Mouse (Mus musculus): ENCODE measurements around the gene Zfand6. TPM values are rescaled to one million over a fixed set of nuclear protein-coding genes. Genes with fewer than 3 reads are reported as not detected.

Zfand6 gene
- polyA plus RNA-seq, 1 experiment from 2014 or later = 126 TPM

- ATAC-seq = no peak
- 87% methylated on average over 1 of the region's 1 CpGs for WGBS (ENCODE audit: insufficient replicate concordance)
Observed at GRCm38 (mm10) chr7:84646256-84646655, 43.5 kb downstream of the Zfand6 start.

GRCm38 (mm10) chr7:84643270-84643998 lies 46.3 kb downstream of the Zfand6 start:
- H3K27ac ChIP-seq = peak overlapping the region; percentile 55; the same call in 1 of the 2 replicates
- no peaks in the 10 kb centered on the region; the same call in 1 of the 2 replicates for H3K36me3 ChIP-seq
- WGBS (ENCODE audit: insufficient replicate concordance) = 58% methylated on average over 6 of the region's 6 CpGs
- peak; percentile 76 for ATAC-seq
- peak overlapping the region; percentile 25 for H3K4me2 ChIP-seq
- H3K27me3 ChIP-seq (replicated peaks) = no peaks in the 10 kb centered on the region
- H3K4me1 ChIP-seq = peaks cover 78% of the 10 kb centered on the region
- H3K9ac ChIP-seq = no peak overlapping the region
- H3K9me3 ChIP-seq (replicated peaks) = no peaks in the 10 kb centered on the region
- no peak overlapping the region for H3K4me3 ChIP-seq

More at GRCm38 (mm10) chr7:84646256-84646655, 43.5 kb downstream of the Zfand6 start:
- no peak overlapping the region for H3K4me3 ChIP-seq
- H3K36me3 ChIP-seq = no peaks in the 10 kb centered on the region; the same call in 1 of the 2 replicates
- no peaks in the 10 kb centered on the region for H3K27me3 ChIP-seq (replicated peaks)
- H3K4me2 ChIP-seq = no peak overlapping the region
- no peak overlapping the region for H3K9ac ChIP-seq
- H3K27ac ChIP-seq = no peak overlapping the region
- H3K4me1 ChIP-seq = peaks cover 79% of the 10 kb centered on the region
- no peaks in the 10 kb centered on the region for H3K9me3 ChIP-seq (replicated peaks)

GRCm38 (mm10) chr7:84642159-84642928 lies 47.4 kb downstream of the Zfand6 start:
- 87% methylated on average over 6 of the region's 6 CpGs for WGBS (ENCODE audit: insufficient replicate concordance)
- H3K9ac ChIP-seq = no peak overlapping the region
- H3K9me3 ChIP-seq (replicated peaks) = no peaks in the 10 kb centered on the region
- H3K4me2 ChIP-seq = no peak overlapping the region
- no peak overlapping the region for H3K4me3 ChIP-seq
- H3K36me3 ChIP-seq = no peaks in the 10 kb centered on the region; the same call in 1 of the 2 replicates
- H3K27me3 ChIP-seq (replicated peaks) = no peaks in the 10 kb centered on the region
- no peak for ATAC-seq
- H3K27ac ChIP-seq = 0 out of 2 replicates have a peak overlapping the region, but pooled peaks have one; percentile 14
- peaks cover 73% of the 10 kb centered on the region for H3K4me1 ChIP-seq

GRCm38 (mm10) chr7:84636939-84637338 lies 52.8 kb downstream of the Zfand6 start:
- H3K4me1 ChIP-seq = peaks cover 52% of the 10 kb centered on the region
- no peak overlapping the region for H3K27ac ChIP-seq
- H3K4me3 ChIP-seq = no peak overlapping the region
- no peaks in the 10 kb centered on the region for H3K9me3 ChIP-seq (replicated peaks)
- peaks cover 23% of the 10 kb centered on the region for H3K36me3 ChIP-seq
- H3K9ac ChIP-seq = no peak overlapping the region
- no peak for ATAC-seq
- H3K27me3 ChIP-seq (replicated peaks) = no peaks in the 10 kb centered on the region
- no peak overlapping the region for H3K4me2 ChIP-seq

DNA sequence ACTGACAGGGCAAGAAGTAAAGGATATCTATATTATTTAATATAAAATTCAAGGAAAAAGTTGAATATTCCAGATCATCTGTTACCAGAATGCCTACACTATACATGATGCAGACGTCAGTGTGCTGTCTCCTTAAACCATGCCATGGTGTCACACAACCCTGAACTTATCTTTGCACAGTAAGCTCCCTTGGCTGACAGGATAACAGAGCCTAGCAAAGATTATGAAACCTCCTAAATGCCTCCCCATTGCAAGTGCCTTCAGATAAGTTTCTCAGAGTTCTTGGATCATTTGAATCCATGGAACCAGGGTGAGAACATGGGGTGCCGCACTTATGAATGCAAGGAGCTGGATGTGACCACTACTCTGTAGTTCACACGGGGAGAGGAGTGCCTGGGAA lies 57.9 kb downstream of the Zfand6 start:
- Histone ChIP-seq H3K4me3 (no peak overlapping the region), H3K9ac (peak overlapping the region; percentile 58), H3K9me3 (replicated peaks) (no peaks in the 10 kb centered on the region), H3K4me2 (peak overlapping the region; percentile 51), H3K27me3 (replicated peaks) (no peaks in the 10 kb centered on the region), H3K4me1 (peaks cover 35% of the 10 kb centered on the region), H3K27ac (peak overlapping the region; percentile 74), H3K36me3 (peaks cover 46% of the 10 kb centered on the region)
- 40% methylated on average over 3 of the region's 3 CpGs for WGBS (ENCODE audit: insufficient replicate concordance)
- ATAC-seq = peak; percentile 100

GRCm38 (mm10) chr7:84623718-84624117 lies 66.0 kb downstream of the Zfand6 start:
- peaks cover 50% of the 10 kb centered on the region for H3K36me3 ChIP-seq
- H3K27ac ChIP-seq = no peak overlapping the region
- WGBS (ENCODE audit: insufficient replicate concordance) = 86% methylated on average over 4 of the region's 4 CpGs
- no peaks in the 10 kb centered on the region for H3K27me3 ChIP-seq (replicated peaks)
- H3K4me3 ChIP-seq = no peak overlapping the region
- H3K4me2 ChIP-seq = no peak overlapping the region
- H3K9ac ChIP-seq = no peak overlapping the region
- no peaks in the 10 kb centered on the region; the same call in 1 of the 2 replicates for H3K9me3 ChIP-seq (replicated peaks)
- H3K4me1 ChIP-seq = no peaks in the 10 kb centered on the region
- no peak for ATAC-seq

- Histone ChIP-seq H3K27me3 (replicated peaks) (no peaks in the 10 kb centered on the region), H3K4me2 (no peak overlapping the region), H3K27ac (no peak overlapping the region), H3K4me1 (0 out of 2 replicates have a peak, but pooled peaks cover under 1% of the 10 kb centered on the region), H3K36me3 (peaks cover 67% of the 10 kb centered on the region), H3K9ac (no peak overlapping the region), H3K9me3 (replicated peaks) (no peaks in the 10 kb centered on the region), H3K4me3 (no peak overlapping the region)
- WGBS (ENCODE audit: insufficient replicate concordance) = 85% methylated on average over 3 of the region's 3 CpGs
- no peak for ATAC-seq
Observed at GRCm38 (mm10) chr7:84620956-84621355, 68.8 kb downstream of the Zfand6 start.

- no peak overlapping the region for H3K4me2 ChIP-seq
- no peaks in the 10 kb centered on the region for H3K27me3 ChIP-seq (replicated peaks)
- no peak overlapping the region for H3K27ac ChIP-seq
- no peak for ATAC-seq
- H3K9ac ChIP-seq = no peak overlapping the region
- H3K36me3 ChIP-seq = peaks cover 60% of the 10 kb centered on the region
- H3K4me3 ChIP-seq = no peak overlapping the region
- no peaks in the 10 kb centered on the region for H3K9me3 ChIP-seq (replicated peaks)
- 0 out of 2 replicates have a peak, but pooled peaks cover 5% of the 10 kb centered on the region for H3K4me1 ChIP-seq
- 82% methylated on average over 2 of the region's 2 CpGs for WGBS (ENCODE audit: insufficient replicate concordance)
Observed at GRCm38 (mm10) chr7:84618951-84619350, 70.8 kb downstream of the Zfand6 start.

GRCm38 (mm10) chr7:84612445-84612844 lies 77.3 kb downstream of the Zfand6 start:
- Histone ChIP-seq H3K27ac (no peak overlapping the region), H3K4me3 (no peak overlapping the region), H3K27me3 (replicated peaks) (no peaks in the 10 kb centered on the region), H3K36me3 (peaks cover 25% of the 10 kb centered on the region), H3K4me2 (no peak overlapping the region), H3K4me1 (peaks cover 14% of the 10 kb centered on the region), H3K9ac (no peak overlapping the region), H3K9me3 (replicated peaks) (no peaks in the 10 kb centered on the region)
- 42% methylated on average over 4 of the region's 4 CpGs for WGBS (ENCODE audit: insufficient replicate concordance)
- ATAC-seq = peak; percentile 30; the same call in 1 of the 2 replicates

GRCm38 (mm10) chr7:84611609-84612008 lies 78.2 kb downstream of the Zfand6 start:
- Histone ChIP-seq H3K27me3 (replicated peaks) (no peaks in the 10 kb centered on the region), H3K36me3 (peaks cover 19% of the 10 kb centered on the region), H3K4me3 (no peak overlapping the region), H3K9ac (no peak overlapping the region), H3K9me3 (replicated peaks) (no peaks in the 10 kb centered on the region), H3K4me2 (no peak overlapping the region), H3K27ac (no peak overlapping the region), H3K4me1 (peaks cover 17% of the 10 kb centered on the region)
- 29% methylated on average over 1 of the region's 1 CpGs for WGBS (ENCODE audit: insufficient replicate concordance)
- ATAC-seq = no peak

- Histone ChIP-seq H3K4me2 (peak within 1 kb of the TSS; percentile 97), H3K9ac (peak within 1 kb of the TSS; percentile 71), H3K27me3 (replicated peaks) (no peaks in the 10 kb centered on the region), H3K4me3 (peak within 1 kb of the TSS; percentile 66), H3K4me1 (peaks cover 26% of the 10 kb centered on the region), H3K9me3 (replicated peaks) (no peaks in the 10 kb centered on the region), H3K36me3 (0 out of 2 replicates have a peak, but pooled peaks cover 2% of the 10 kb centered on the region), H3K27ac (peak within 1 kb of the TSS; percentile 64)
- ATAC-seq = peak; percentile 31
- 5% methylated on average over 10 of the region's 10 CpGs for WGBS (ENCODE audit: insufficient replicate concordance)
Observed at GRCm38 (mm10) chr7:84606293-84606749, 83.4 kb downstream of the Zfand6 start, which contains the start of gene Fah. Gene Fah, minus strand, starts transcription at chr7:84606722.
